Mouse (Mus musculus) heart, embryonic 13.5 days (tissue): Measurements from ENCODE around the gene Mipep. TPM values are rescaled to one million over a fixed set of nuclear protein-coding genes. Genes with fewer than 3 reads are reported as not detected.

Source experiments
- ATAC-seq: fragments of 200-750 bp; cut with Nextera tagmentation; 2 replicates; pipeline ENCODE4 v1.8.0; 2017; ENCODE audit warnings: moderate TSS enrichment; ENCODE audit not compliant: insufficient number of reproducible peaks, low FRiP score, low TSS enrichment; ENCODE audit errors: extremely low read depth
- H3K27ac ChIP-seq: fragments of 300-500 bp; sonication (generic); replicated peaks from 2 replicates; pipeline ENCODE4 v1.5.1; 2015; ENCODE audit warnings: moderate library complexity, mild to moderate bottlenecking, inconsistent platforms
- H3K27me3 ChIP-seq: fragments of 300-500 bp; sonication (generic); replicated peaks from 2 replicates; pipeline ENCODE4 v1.6.1; 2015; ENCODE audit warnings: mild to moderate bottlenecking, inconsistent platforms
- H3K36me3 ChIP-seq: fragments of 300-500 bp; sonication (generic); 2 replicates; pipeline ENCODE4 v1.6.1; 2015; ENCODE audit warnings: mild to moderate bottlenecking, inconsistent platforms
- H3K4me1 ChIP-seq: fragments of 300-500 bp; sonication (generic); 2 replicates; pipeline ENCODE4 v1.6.1; 2015; ENCODE audit warnings: inconsistent platforms
- H3K4me2 ChIP-seq: fragments of 300-500 bp; sonication (generic); 2 replicates; pipeline ENCODE4 v1.6.1; 2015; ENCODE audit warnings: inconsistent platforms, mild to moderate bottlenecking, moderate library complexity
- H3K4me3 ChIP-seq: fragments of 300-500 bp; sonication (generic); 2 replicates; pipeline ENCODE4 v1.5.1; 2015; ENCODE audit warnings: moderate library complexity, mild to moderate bottlenecking, inconsistent platforms
- H3K9ac ChIP-seq: fragments of 300-500 bp; sonication (generic); 2 replicates; pipeline ENCODE4 v1.6.1; 2015; ENCODE audit warnings: inconsistent platforms, mild to moderate bottlenecking, moderate library complexity
- H3K9me3 ChIP-seq: fragments of 300-500 bp; sonication (generic); 2 replicates; pipeline ENCODE4 v1.6.1; 2016; ENCODE audit warnings: inconsistent platforms
- WGBS: fragments of 180-500 bp; shearing (Covaris S2); methylation state at CpG from one replicate; pipeline ENCODE4 v1.1.7; 2015; ENCODE audit warnings: mixed read lengths; 5-methylcytosine and 5-hydroxymethylcytosine counted together
- polyA plus RNA-seq: library from polyadenylated mRNA; unstranded; fragments of >200 nt; fragmentation: Nextera tagmentation; extraction: Ambion mirVana; gene quantifications from 2 replicates; pipeline ENCODE4 v1.2.1, GENCODE M21; 2015

Gene Mipep
- polyA plus RNA-seq, 1 experiment from 2014 or later, result 24.5 TPM

DNA sequence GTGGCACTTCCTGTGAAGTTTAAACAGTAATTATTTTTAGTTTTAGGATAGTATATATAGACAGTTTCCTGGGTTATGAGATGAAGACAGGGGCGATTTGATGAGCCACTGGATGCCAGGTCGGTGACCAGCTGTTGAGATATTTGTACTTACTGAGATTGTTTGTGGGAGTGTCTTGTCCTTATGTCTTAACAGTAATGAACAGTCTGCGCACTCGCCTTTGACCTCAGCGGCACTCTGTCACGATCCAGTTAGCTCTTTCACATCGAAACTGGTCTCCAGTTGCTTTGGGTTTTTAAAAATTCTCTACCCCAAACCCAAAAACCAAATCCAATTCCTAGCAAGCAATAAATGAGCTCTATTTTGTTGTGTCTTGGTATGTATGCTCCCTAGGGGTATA lies 59.2 kb downstream of the Mipep start:
- Histone ChIP-seq H3K27me3 (peaks cover 35% of the 10 kb centered on the region; the same call in 1 of the 2 replicates), H3K27ac (no peak overlapping the region)

DNA sequence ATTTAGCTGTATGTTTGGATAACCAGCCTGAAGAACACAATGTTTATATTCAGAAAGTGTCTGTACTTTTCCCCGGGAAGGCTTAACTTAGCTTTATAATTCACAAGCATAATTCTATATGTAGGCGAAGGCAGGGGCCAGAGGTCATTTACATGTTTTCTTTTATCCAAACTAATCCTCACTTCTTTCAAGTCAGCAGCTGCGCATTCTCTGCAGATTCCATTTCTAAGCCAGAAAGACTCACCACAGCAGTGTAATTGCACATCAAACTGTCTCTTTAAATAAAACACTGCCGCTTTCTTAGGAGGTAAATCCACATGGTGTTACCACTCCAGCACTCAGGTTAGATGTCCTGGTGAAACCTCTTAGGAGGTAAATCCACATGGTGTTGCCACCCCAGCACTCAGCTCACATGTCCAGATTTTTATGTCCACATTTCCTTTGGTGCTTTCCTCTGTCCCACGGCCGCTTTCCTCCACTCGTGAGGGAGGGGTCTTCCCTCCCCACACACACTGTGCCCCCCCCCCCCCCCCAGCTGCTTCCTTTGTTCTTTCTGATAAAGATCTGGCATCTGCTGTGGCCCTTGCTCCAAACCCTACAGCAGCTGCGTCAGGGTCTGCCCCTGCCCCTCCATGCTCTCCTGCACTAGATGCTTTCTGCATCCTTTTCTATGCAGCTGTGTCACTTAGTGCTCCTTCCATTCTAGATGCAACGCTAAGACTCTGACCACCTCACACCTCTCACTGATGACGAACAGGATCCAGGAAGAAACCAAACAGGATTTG lies 61.1 kb downstream of the Mipep start:
- ATAC-seq, result no peak
- no peak overlapping the region for H3K27ac ChIP-seq

More for the DNA sequence above, 59.2 kb downstream of the Mipep start:
- peaks cover 26% of the 10 kb centered on the region for H3K36me3 ChIP-seq
- no peak overlapping the region for H3K9ac ChIP-seq
- no peak for ATAC-seq
- H3K4me2 ChIP-seq, result no peak overlapping the region
- WGBS, result 83% methylated on average over 7 of the region's 7 CpGs
- peaks cover 24% of the 10 kb centered on the region for H3K4me1 ChIP-seq
- H3K9me3 ChIP-seq, result no peaks in the 10 kb centered on the region
- no peak overlapping the region for H3K4me3 ChIP-seq

DNA sequence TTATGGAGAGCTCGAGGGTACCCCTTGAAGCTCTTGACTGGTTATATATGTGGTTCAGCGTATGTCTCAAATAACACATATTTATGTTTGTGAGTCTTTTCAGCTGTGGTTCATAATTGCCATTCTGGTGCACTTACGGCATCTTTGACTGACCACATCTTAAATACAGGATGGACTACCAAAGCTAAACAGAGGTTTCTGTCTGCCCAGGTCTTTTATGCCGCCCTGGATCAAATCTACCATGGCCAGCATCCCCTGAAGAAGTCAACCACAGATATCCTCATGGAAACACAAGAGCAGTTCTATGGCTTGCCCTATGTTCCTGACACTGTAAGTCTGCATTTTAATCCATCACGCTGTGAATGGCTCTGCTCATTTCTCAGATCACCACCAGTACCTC lies 61.8 kb downstream of the Mipep start:
- no peak overlapping the region for H3K4me2 ChIP-seq
- H3K4me1 ChIP-seq, result peaks cover 24% of the 10 kb centered on the region
- H3K36me3 ChIP-seq, result peaks cover 44% of the 10 kb centered on the region
- no peak for ATAC-seq
- 81% methylated on average over 5 of the region's 5 CpGs for WGBS
- no peak overlapping the region for H3K9ac ChIP-seq
- H3K27me3 ChIP-seq, result peaks cover 24% of the 10 kb centered on the region; the same call in 1 of the 2 replicates
- H3K9me3 ChIP-seq, result no peaks in the 10 kb centered on the region
- no peak overlapping the region for H3K4me3 ChIP-seq
- H3K27ac ChIP-seq, result no peak overlapping the region

More for the DNA sequence above, 61.1 kb downstream of the Mipep start:
- Histone ChIP-seq H3K36me3 (peaks cover 39% of the 10 kb centered on the region), H3K27me3 (peaks cover 28% of the 10 kb centered on the region; the same call in 1 of the 2 replicates), H3K9me3 (no peaks in the 10 kb centered on the region), H3K4me1 (peaks cover 24% of the 10 kb centered on the region), H3K4me2 (no peak overlapping the region), H3K9ac (no peak overlapping the region), H3K4me3 (no peak overlapping the region)
- WGBS, result 53% methylated on average over 10 of the region's 10 CpGs

DNA sequence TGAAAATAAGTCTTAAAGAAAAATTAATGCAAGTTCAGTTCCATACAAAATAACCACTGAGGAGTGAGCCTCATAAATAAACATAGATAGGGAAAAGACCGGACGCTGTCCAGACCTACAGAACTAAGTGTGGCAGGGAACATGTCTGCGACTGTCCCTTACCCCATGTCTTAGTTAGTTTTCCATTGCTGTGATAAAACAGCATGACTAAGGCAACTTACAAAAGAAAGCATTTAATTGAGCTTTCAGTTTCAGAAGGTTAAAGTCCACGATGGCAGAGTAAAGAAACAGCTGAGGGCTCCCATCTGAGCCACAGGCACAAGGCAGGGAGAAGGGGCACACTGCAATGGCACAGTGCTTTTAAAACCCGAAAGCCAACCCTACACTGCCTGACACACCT lies 63.8 kb downstream of the Mipep start:
- Histone ChIP-seq H3K4me1 (peaks cover 9% of the 10 kb centered on the region; the same call in 1 of the 2 replicates), H3K9me3 (no peaks in the 10 kb centered on the region), H3K4me3 (no peak overlapping the region), H3K36me3 (peaks cover 55% of the 10 kb centered on the region), H3K27me3 (peaks cover 17% of the 10 kb centered on the region; the same call in 1 of the 2 replicates), H3K4me2 (no peak overlapping the region), H3K27ac (no peak overlapping the region), H3K9ac (no peak overlapping the region)
- ATAC-seq, result no peak
- WGBS, result 70% methylated on average over 5 of the region's 5 CpGs

DNA sequence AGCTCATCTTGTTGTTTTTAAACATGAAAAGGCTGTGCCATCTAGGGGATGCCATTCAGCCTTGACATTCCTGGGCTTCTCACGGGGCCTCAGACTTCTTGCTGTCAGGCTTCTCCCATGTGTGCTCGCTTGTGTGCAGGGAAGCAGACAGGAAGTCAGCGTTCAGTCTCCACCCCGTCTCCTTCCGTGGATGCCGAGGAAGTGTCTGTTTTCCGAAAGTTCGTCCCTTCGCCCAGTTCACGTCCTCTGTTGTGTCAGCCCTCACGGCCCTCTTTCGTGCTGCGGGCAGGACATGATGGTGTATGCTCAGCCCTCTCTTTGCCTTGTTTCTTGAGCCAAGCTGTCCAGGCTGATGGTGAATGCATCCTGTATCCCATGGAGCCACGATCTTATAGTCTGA lies 65.7 kb downstream of the Mipep start:
- Histone ChIP-seq H3K27me3 (peaks cover 3% of the 10 kb centered on the region; the same call in 1 of the 2 replicates), H3K36me3 (peaks cover 58% of the 10 kb centered on the region), H3K9ac (no peak overlapping the region), H3K9me3 (no peaks in the 10 kb centered on the region), H3K4me3 (no peak overlapping the region), H3K4me2 (no peak overlapping the region), H3K27ac (no peak overlapping the region), H3K4me1 (0 out of 2 replicates have a peak, but pooled peaks cover 2% of the 10 kb centered on the region)
- 72% methylated on average over 14 of the region's 14 CpGs for WGBS
- no peak for ATAC-seq

DNA sequence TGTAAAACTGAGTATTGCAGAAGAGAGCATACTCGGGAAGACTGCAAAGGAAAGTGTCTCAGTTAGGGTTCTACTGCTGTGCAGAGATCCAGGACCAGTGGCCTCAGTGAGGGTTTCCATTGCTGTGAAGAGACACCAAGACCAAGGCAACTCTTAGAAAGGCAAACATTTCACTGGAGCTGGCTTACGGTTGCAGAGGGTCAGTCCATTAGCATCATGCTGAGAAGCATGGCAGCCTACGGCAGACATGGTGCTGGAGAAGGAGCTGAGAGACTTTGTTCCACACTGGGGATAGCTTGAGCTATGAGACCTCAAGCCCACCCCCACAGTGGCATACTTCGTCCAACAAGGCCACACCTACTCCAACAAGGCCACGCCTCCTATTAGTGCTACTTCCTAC lies 67.3 kb downstream of the Mipep start:
- H3K9ac ChIP-seq, result no peak overlapping the region
- no peak overlapping the region for H3K27ac ChIP-seq
- peaks cover 53% of the 10 kb centered on the region for H3K36me3 ChIP-seq
- H3K4me3 ChIP-seq, result no peak overlapping the region
- H3K9me3 ChIP-seq, result no peaks in the 10 kb centered on the region
- peaks cover 10% of the 10 kb centered on the region for H3K4me1 ChIP-seq
- no peak overlapping the region for H3K4me2 ChIP-seq
- 83% methylated on average over 5 of the region's 5 CpGs for WGBS
- no peaks in the 10 kb centered on the region; the same call in 1 of the 2 replicates for H3K27me3 ChIP-seq
- ATAC-seq, result no peak

DNA sequence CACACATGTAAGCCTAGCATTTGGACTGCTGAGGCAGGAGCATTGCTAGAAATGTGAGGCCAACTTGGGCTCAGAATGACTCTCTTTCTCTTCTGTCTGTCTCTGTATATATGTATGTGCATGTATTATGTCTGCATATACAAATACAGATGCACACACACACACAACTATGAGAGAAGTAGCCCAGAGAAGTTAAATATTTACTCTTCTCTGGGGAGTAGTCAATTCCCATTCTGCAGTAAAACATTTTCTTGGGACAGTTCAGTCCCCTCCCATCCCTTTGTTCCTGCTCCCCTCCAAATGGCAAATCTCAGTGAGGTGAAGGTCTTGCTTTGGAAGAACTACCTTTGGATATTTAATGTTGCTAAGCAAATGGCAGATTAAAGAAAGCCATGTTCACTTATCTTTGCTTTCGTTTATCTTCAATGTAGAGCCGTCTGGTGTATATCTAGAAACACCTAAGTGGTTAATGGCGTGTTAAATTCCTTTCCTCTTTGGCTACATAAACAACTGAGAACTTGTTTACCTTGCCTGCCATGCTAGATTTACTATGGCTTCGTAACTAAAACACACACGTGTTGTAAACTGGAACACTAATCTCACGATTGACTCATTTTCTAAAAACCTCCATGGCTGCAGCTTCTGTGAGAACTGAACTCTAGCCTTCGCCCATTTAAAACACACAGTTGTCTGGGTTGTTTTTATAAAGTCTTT lies 72.0 kb downstream of the Mipep start:
- Histone ChIP-seq H3K4me1 (peaks cover 48% of the 10 kb centered on the region), H3K27me3 (no peaks in the 10 kb centered on the region), H3K9ac (0 out of 2 replicates have a peak overlapping the region, but pooled peaks have one; percentile 29), H3K4me3 (no peak overlapping the region), H3K9me3 (no peaks in the 10 kb centered on the region), H3K4me2 (peak overlapping the region; percentile 37), H3K27ac (peak overlapping the region; percentile 76), H3K36me3 (peaks cover 17% of the 10 kb centered on the region)
- WGBS, result 22% methylated on average over 7 of the region's 7 CpGs
- no peak for ATAC-seq

DNA sequence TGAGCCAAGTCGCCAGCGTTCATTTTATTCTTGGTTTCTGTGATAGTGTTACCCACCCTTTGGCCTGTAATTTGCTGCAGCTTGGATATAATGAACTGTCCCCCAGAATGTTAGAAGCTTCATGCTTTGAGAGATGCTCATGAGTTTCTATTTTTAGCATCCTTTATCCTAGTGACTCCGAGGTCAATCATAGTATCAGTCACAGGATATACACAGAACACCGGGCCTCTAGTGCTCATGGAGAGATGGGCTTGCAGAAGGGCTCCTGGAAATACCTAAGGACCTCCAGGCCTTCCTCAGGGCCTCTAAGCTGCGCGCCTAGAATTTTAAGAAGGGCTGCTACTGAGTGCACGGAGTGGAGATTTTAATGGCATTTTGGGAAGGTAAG lies 72.5 kb downstream of the Mipep start:
- Histone ChIP-seq H3K9ac (0 out of 2 replicates have a peak overlapping the region, but pooled peaks have one; percentile 29), H3K27me3 (no peaks in the 10 kb centered on the region), H3K36me3 (peaks cover 12% of the 10 kb centered on the region), H3K4me1 (peaks cover 48% of the 10 kb centered on the region), H3K4me2 (peak overlapping the region; percentile 37), H3K4me3 (no peak overlapping the region), H3K27ac (peak overlapping the region; percentile 76), H3K9me3 (no peaks in the 10 kb centered on the region)
- no peak for ATAC-seq
- 29% methylated on average over 7 of the region's 7 CpGs for WGBS

DNA sequence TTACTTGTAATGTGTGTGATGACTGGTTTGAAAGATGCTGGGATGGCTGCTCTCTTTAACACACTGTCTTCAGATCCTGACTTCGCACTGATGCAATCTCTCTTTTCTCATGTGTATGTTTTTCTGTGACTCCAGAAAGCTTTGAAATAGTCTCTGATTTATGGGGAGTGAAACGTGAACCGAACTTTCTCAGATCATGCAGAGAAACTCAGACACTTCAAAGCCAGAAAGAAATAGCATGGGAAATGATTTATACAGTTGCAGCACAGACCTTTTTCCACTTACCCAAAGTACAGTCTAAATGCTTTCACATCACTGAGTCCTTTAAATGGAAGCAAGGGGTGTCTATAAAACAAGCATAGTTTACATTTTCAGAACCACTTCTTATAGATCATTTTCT lies 79.0 kb downstream of the Mipep start:
- peaks cover 4% of the 10 kb centered on the region; the same call in 1 of the 2 replicates for H3K36me3 ChIP-seq
- ATAC-seq, result no peak
- WGBS, result 65% methylated on average over 3 of the region's 3 CpGs
- no peak overlapping the region for H3K27ac ChIP-seq
- no peak overlapping the region for H3K4me3 ChIP-seq
- no peaks in the 10 kb centered on the region for H3K27me3 ChIP-seq
- peaks cover 33% of the 10 kb centered on the region for H3K4me1 ChIP-seq
- no peaks in the 10 kb centered on the region for H3K9me3 ChIP-seq
- no peak overlapping the region for H3K4me2 ChIP-seq
- H3K9ac ChIP-seq, result no peak overlapping the region

DNA sequence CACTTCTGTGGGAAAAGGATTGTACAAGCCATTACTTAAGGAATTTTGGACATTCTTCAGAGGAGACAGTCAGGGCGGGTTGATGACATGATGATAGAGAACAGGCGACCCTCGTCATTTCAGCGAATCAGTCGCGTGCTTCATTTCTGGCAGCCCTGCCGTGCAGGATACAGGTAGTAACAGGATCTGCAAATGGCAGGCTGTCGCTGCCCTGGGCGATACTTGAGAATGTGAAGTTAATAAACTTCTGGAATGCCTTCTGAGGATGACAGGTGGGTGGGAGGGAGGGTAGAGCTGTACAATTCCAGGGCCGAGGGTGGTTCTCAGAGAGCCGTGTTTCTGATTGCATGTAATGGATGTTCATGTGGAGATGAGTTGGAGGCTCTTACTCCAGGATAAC lies 82.0 kb downstream of the Mipep start:
- Histone ChIP-seq H3K36me3 (peaks cover 14% of the 10 kb centered on the region), H3K9me3 (no peaks in the 10 kb centered on the region), H3K4me1 (peaks cover 13% of the 10 kb centered on the region), H3K9ac (no peak overlapping the region), H3K4me3 (no peak overlapping the region), H3K27me3 (no peaks in the 10 kb centered on the region), H3K4me2 (no peak overlapping the region), H3K27ac (no peak overlapping the region)
- ATAC-seq, result no peak
- 38% methylated on average over 11 of the region's 11 CpGs for WGBS

DNA sequence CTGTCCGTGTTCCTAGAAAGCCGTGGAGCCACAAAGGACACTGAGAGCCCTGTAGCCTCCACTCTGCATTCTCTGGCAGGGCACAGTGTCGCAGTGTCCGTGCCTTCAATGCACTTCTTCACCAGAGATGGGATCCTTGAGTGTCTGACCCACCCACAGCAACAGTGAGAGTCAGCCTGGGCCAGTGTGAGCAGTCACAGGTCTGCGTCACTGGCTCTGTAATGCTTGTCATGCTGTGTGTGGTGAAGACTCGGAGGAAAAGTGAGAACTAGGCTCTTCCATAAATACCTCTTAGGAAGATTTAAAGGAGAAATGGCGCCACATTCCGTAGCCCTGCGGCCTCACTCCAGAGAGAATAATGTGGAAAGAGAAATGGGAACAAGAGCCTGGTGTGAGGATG lies 84.0 kb downstream of the Mipep start:
- peaks cover 7% of the 10 kb centered on the region; the same call in 1 of the 2 replicates for H3K4me1 ChIP-seq
- no peak for ATAC-seq
- H3K27ac ChIP-seq, result no peak overlapping the region
- H3K4me3 ChIP-seq, result no peak overlapping the region
- no peaks in the 10 kb centered on the region for H3K27me3 ChIP-seq
- no peaks in the 10 kb centered on the region for H3K9me3 ChIP-seq
- 75% methylated on average over 9 of the region's 9 CpGs for WGBS
- peaks cover 30% of the 10 kb centered on the region for H3K36me3 ChIP-seq
- H3K9ac ChIP-seq, result no peak overlapping the region
- H3K4me2 ChIP-seq, result no peak overlapping the region
